In genomic region chr10:18233891-18234290, GRCm38 (mm10) we compare ENCODE assay signal across 8 mouse cellular contexts. TPM values are rescaled to one million over a fixed set of nuclear protein-coding genes. Genes with fewer than 3 reads are reported as not detected.
A peak's percentile ranks its signal among the peaks of the same experiment; 100 is the strongest.
DNase-seq lines count a peak whose midpoint lies in the region; ATAC-seq and TF ChIP-seq lines count a peak whose summit lies in the region.
"Had no signal": no experiment of that assay in that cellular context is flagged by ENCODE, and none has a peak within 500 bp of the region (broad histone marks: within the 10 kb centered on the region; RNA-seq: fewer than 3 reads in every experiment).

No protein-coding gene starts in this region.

- no peak for DNase-seq in kidney, postnatal 0 days (ENCODE audit: low spot score)
- DNase-seq in kidney, adult 11 months, result no peak
- peak; percentile 25 for DNase-seq in MEL-GATA-1-ER (ENCODE audit: extremely low read depth, low read depth)
- no peak for DNase-seq in forebrain, postnatal 0 days
- DNase-seq in frontal cortex, postnatal 25 days (ENCODE audit: low spot score in 2 of 2), result no peak
- DNase-seq in spleen, adult 12 weeks (ENCODE audit: low spot score), result no peak

- H3K36me3 ChIP-seq in kidney, postnatal 0 days (ENCODE audit: insufficient read depth, low read length), result no peaks in the 10 kb centered on the region
- H3K36me3 ChIP-seq in forebrain, postnatal 0 days (ENCODE audit: insufficient read depth), result no peaks in the 10 kb centered on the region
- H3K36me3 ChIP-seq in midbrain, embryonic 13.5 days, result no peaks in the 10 kb centered on the region

- H3K27me3 ChIP-seq in kidney, postnatal 0 days (ENCODE audit: insufficient read depth, low read length), result no peaks in the 10 kb centered on the region
- no peaks in the 10 kb centered on the region for H3K27me3 ChIP-seq in forebrain, postnatal 0 days (ENCODE audit: insufficient read depth, low read length)
- no peaks in the 10 kb centered on the region for H3K27me3 ChIP-seq in midbrain, embryonic 13.5 days

- TF ChIP-seq CTCF in kidney, postnatal 0 days (IDR thresholded peaks at IDR 0.05; ENCODE audit: low read depth), result peak; percentile 47
- peak; percentile 45 for TF ChIP-seq CTCF in forebrain, postnatal 0 days (IDR thresholded peaks at IDR 0.05; ENCODE audit: low read depth)

- H3K9ac ChIP-seq in kidney, postnatal 0 days (ENCODE audit: low read depth, low read length), result no peak overlapping the region
- H3K9ac ChIP-seq in forebrain, postnatal 0 days, result no peak overlapping the region
- peak overlapping the region; percentile 76 for H3K9ac ChIP-seq in midbrain, embryonic 13.5 days (replicated peaks)

- 50% methylated on average over 3 of the region's 3 CpGs for WGBS in kidney, postnatal 0 days
- 56% methylated on average over 3 of the region's 3 CpGs for WGBS in forebrain, postnatal 0 days
- 55% methylated on average over 3 of the region's 3 CpGs for WGBS in midbrain, embryonic 13.5 days

- H3K9me3 ChIP-seq in kidney, postnatal 0 days (replicated peaks; ENCODE audit: low read length), result no peaks in the 10 kb centered on the region
- no peaks in the 10 kb centered on the region for H3K9me3 ChIP-seq in forebrain, postnatal 0 days (ENCODE audit: low read length)
- no peaks in the 10 kb centered on the region for H3K9me3 ChIP-seq in midbrain, embryonic 13.5 days

- H3K4me1 ChIP-seq in kidney, postnatal 0 days (replicated peaks; ENCODE audit: insufficient read depth, low read length), result no peaks in the 10 kb centered on the region
- H3K4me1 ChIP-seq in forebrain, postnatal 0 days (ENCODE audit: insufficient read depth), result peaks cover 3% of the 10 kb centered on the region
- peaks cover 9% of the 10 kb centered on the region for H3K4me1 ChIP-seq in midbrain, embryonic 13.5 days (replicated peaks)

- peak overlapping the region; percentile 62; the same call in 1 of the 2 replicates for H3K4me2 ChIP-seq in kidney, postnatal 0 days (ENCODE audit: low read length)
- H3K4me2 ChIP-seq in forebrain, postnatal 0 days (ENCODE audit: low read depth), result peak overlapping the region; percentile 65; the same call in 1 of the 2 replicates
- peak overlapping the region; percentile 78 for H3K4me2 ChIP-seq in midbrain, embryonic 13.5 days (replicated peaks)

- 0 out of 2 replicates have a peak overlapping the region, but pooled peaks have one; percentile 72 for H3K4me3 ChIP-seq in kidney, postnatal 0 days (replicated peaks; ENCODE audit: low read depth, low read length)
- peak overlapping the region; percentile 91 for H3K4me3 ChIP-seq in forebrain, postnatal 0 days (ENCODE audit: low read depth, low read length)
- H3K4me3 ChIP-seq in midbrain, embryonic 13.5 days (replicated peaks), result peak overlapping the region; percentile 74

- no peak for ATAC-seq in kidney, postnatal 0 days (replicated peaks; ENCODE audit: low FRiP score, low read depth)
- no peak for ATAC-seq in forebrain, postnatal 0 days
- no peak for ATAC-seq in midbrain, embryonic 13.5 days

- H3K27ac ChIP-seq in kidney, postnatal 0 days, result no peak overlapping the region
- no peak overlapping the region for H3K27ac ChIP-seq in forebrain, postnatal 0 days (ENCODE audit: low read depth, low read length)
- H3K27ac ChIP-seq in midbrain, embryonic 13.5 days, result no peak overlapping the region

RNA-seq across cellular contexts. Expression of gene Ccdc28a, which starts 0.9 kb away (rescaled TPM):
- 16.5 and 19.3 TPM in 2 replicates for polyA plus RNA-seq in kidney, postnatal 0 days (2015; fragmentation: Nextera tagmentation; extraction: Ambion mirVana)
- total RNA-seq in forebrain, postnatal 0 days (2014; rRNA removed), result 5.1 and 6.2 TPM in 2 replicates
- 7.0 and 8.6 TPM in 2 replicates for polyA plus RNA-seq in forebrain, postnatal 0 days (2015; fragmentation: Nextera tagmentation; extraction: Ambion mirVana)
- polyA plus RNA-seq in midbrain, embryonic 13.5 days (2015; fragmentation: Nextera tagmentation; extraction: Ambion mirVana), result 8.7 and 8.9 TPM in 2 replicates

RNA-seq across cellular contexts. Expression of gene Ect2l, which starts 23.2 kb away (rescaled TPM):
- 0.17 and 0.19 TPM in 2 replicates for polyA plus RNA-seq in kidney, postnatal 0 days (2015; fragmentation: Nextera tagmentation; extraction: Ambion mirVana)
- 0.23 TPM in 1 of 2 replicates, not detected in the other for total RNA-seq in forebrain, postnatal 0 days (2014; rRNA removed)
- polyA plus RNA-seq in forebrain, postnatal 0 days (2015; fragmentation: Nextera tagmentation; extraction: Ambion mirVana), result 0.24 and 0.58 TPM in 2 replicates
- 0.35 and 0.73 TPM in 2 replicates for polyA plus RNA-seq in midbrain, embryonic 13.5 days (2015; fragmentation: Nextera tagmentation; extraction: Ambion mirVana)
- total RNA-seq: common myeloid progenitor, adult 5-6 weeks had no signal
